Mouse (Mus musculus) heart, embryonic 10.5 days (tissue): Measurements from ENCODE around the gene Olfr1150-ps1. TPM values are rescaled to one million over a fixed set of nuclear protein-coding genes. Genes with fewer than 3 reads are reported as not detected.

Experiments
- DNase-seq: peaks from one replicate; pipeline ENCODE4 v3.0.0-alpha.2; 2017; ENCODE audit warnings: low spot score
- H3K27ac ChIP-seq: fragments of 300-500 bp; sonication (generic); 2 replicates; pipeline ENCODE4 v1.5.1; 2016; ENCODE audit warnings: mild to moderate bottlenecking
- H3K27me3 ChIP-seq: fragments of 300-500 bp; sonication (generic); 2 replicates; pipeline ENCODE4 v1.6.1; 2016; ENCODE audit warnings: mild to moderate bottlenecking; ENCODE audit not compliant: poor library complexity, insufficient read depth, severe bottlenecking
- H3K36me3 ChIP-seq: fragments of 300-500 bp; sonication (generic); 2 replicates; pipeline ENCODE4 v1.6.1; 2016; ENCODE audit warnings: mild to moderate bottlenecking, moderate library complexity
- H3K4me1 ChIP-seq: fragments of 300-500 bp; sonication (generic); 2 replicates; pipeline ENCODE4 v1.6.1; 2016; ENCODE audit warnings: mild to moderate bottlenecking
- H3K4me3 ChIP-seq: fragments of 300-500 bp; sonication (generic); 2 replicates; pipeline ENCODE4 v1.5.1; 2016; ENCODE audit warnings: mild to moderate bottlenecking, moderate library complexity
- H3K9me3 ChIP-seq: fragments of 300-500 bp; sonication (generic); 2 replicates; pipeline ENCODE4 v1.6.1; 2016; ENCODE audit warnings: mild to moderate bottlenecking, moderate library complexity
- WGBS: fragments of 180-500 bp; shearing (Covaris S2); methylation state at CpG from one replicate; pipeline ENCODE4 v1.1.7; 2016; 5-methylcytosine and 5-hydroxymethylcytosine counted together
- polyA plus RNA-seq: library from polyadenylated mRNA; unstranded; fragments of >200 nt; fragmentation: Nextera tagmentation; extraction: Ambion mirVana; gene quantifications from 2 replicates; pipeline ENCODE4 v1.2.1, GENCODE M21; 2016

Gene Olfr1150-ps1
- polyA plus RNA-seq: not detected in 2 replicates

GRCm38 (mm10) chr2:87843693-87844092 lies at the start of gene Olfr1150-ps1:
Gene Olfr1150-ps1, plus strand, starts transcription at chr2:87843993.
- Histone ChIP-seq H3K4me1 (no peaks in the 10 kb centered on the region), H3K36me3 (no peaks in the 10 kb centered on the region), H3K27ac (no peak within 1 kb of the TSS), H3K27me3 (no peaks in the 10 kb centered on the region), H3K4me3 (no peak within 1 kb of the TSS), H3K9me3 (no peaks in the 10 kb centered on the region)
- no peak for DNase-seq
- WGBS: 83% methylated on average over 1 of the region's 1 CpGs

- no peaks in the 10 kb centered on the region for H3K9me3 ChIP-seq
- no peak for DNase-seq
Observed at GRCm38 (mm10) chr2:87800292-87800691, 43.5 kb upstream of the Olfr1150-ps1 start, which contains the start of gene Olfr1143. Gene Olfr1143, plus strand, starts transcription at chr2:87800592.

GRCm38 (mm10) chr2:87809522-87809921 lies 34.3 kb upstream of the Olfr1150-ps1 start, which contains the start of gene Olfr1145:
Gene Olfr1145, plus strand, starts transcription at chr2:87809822.
- Histone ChIP-seq H3K27ac (no peak within 1 kb of the TSS), H3K36me3 (no peaks in the 10 kb centered on the region), H3K27me3 (no peaks in the 10 kb centered on the region), H3K4me3 (no peak within 1 kb of the TSS), H3K9me3 (no peaks in the 10 kb centered on the region), H3K4me1 (no peaks in the 10 kb centered on the region)
- no peak for DNase-seq
- WGBS: 79% methylated on average over 1 of the region's 1 CpGs

More at GRCm38 (mm10) chr2:87800292-87800691, 43.5 kb upstream of the Olfr1150-ps1 start, which contains the start of gene Olfr1143:
- Histone ChIP-seq H3K4me3 (no peak within 1 kb of the TSS), H3K27ac (no peak within 1 kb of the TSS), H3K36me3 (no peaks in the 10 kb centered on the region), H3K4me1 (no peaks in the 10 kb centered on the region), H3K27me3 (no peaks in the 10 kb centered on the region)

DNA sequence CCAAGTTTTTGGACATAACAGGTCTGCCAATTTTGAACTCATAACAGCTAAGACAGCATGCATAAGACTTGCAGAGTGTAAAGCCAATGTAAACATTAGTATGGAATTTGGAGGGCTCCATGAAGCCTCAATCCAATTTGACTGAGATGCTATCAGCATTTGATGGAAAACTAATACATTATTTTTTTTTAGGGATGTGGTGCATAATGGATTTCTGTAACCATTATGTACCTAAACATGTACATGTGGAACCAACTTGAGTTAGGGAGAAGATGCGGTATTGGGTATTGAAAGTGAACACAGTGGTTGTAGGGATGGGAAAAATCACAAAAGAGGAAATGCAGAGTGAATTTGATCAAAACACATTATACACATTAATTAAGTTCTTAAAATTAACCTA lies 13.6 kb upstream of the Olfr1150-ps1 start, which contains the start of gene Olfr1148:
TSS of gene Olfr1148 (plus strand) at position 301 of the 400 bp plus-strand sequence.
- Histone ChIP-seq H3K9me3 (no peaks in the 10 kb centered on the region), H3K27ac (no peak within 1 kb of the TSS), H3K4me1 (no peaks in the 10 kb centered on the region), H3K36me3 (no peaks in the 10 kb centered on the region), H3K4me3 (no peak within 1 kb of the TSS), H3K27me3 (no peaks in the 10 kb centered on the region)
- 78% methylated on average over 1 of the region's 1 CpGs for WGBS
- no peak for DNase-seq

GRCm38 (mm10) chr2:87855562-87855961 lies 11.8 kb downstream of the Olfr1150-ps1 start, which contains the start of gene Olfr1151:
Gene Olfr1151, plus strand, starts transcription at chr2:87855862.
- no peak within 1 kb of the TSS for H3K4me3 ChIP-seq
- WGBS: 78% methylated on average over 1 of the region's 1 CpGs
- no peaks in the 10 kb centered on the region for H3K36me3 ChIP-seq
- H3K27ac ChIP-seq: no peak within 1 kb of the TSS
- H3K9me3 ChIP-seq: no peaks in the 10 kb centered on the region
- DNase-seq: no peak
- no peaks in the 10 kb centered on the region for H3K27me3 ChIP-seq
- no peaks in the 10 kb centered on the region for H3K4me1 ChIP-seq

DNA sequence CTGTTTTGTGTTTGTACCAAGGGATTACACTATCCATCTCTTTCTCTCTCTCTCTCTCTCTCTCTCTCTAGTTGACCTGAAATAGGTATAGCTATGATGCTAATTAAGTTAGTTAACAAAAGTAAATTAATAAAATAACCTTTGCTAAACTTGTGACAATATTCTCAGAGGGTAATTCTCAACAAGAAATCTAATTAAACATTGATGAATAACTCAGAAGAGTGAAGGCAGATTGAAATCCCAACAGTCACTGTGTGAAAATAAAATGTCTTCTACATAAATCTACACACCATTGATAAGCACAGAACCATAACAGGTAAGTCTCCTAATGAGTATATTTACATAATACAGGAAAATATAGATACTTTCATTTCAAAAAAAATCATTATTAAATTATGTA lies 22.4 kb downstream of the Olfr1150-ps1 start, which contains the start of gene Olfr1152:
TSS of gene Olfr1152 (plus strand) at position 301 of the 400 bp plus-strand sequence.
- no peaks in the 10 kb centered on the region for H3K27me3 ChIP-seq
- no peaks in the 10 kb centered on the region for H3K36me3 ChIP-seq
- no peaks in the 10 kb centered on the region for H3K4me1 ChIP-seq
- DNase-seq: no peak
- no peak within 1 kb of the TSS for H3K4me3 ChIP-seq
- H3K9me3 ChIP-seq: no peaks in the 10 kb centered on the region
- H3K27ac ChIP-seq: no peak within 1 kb of the TSS

DNA sequence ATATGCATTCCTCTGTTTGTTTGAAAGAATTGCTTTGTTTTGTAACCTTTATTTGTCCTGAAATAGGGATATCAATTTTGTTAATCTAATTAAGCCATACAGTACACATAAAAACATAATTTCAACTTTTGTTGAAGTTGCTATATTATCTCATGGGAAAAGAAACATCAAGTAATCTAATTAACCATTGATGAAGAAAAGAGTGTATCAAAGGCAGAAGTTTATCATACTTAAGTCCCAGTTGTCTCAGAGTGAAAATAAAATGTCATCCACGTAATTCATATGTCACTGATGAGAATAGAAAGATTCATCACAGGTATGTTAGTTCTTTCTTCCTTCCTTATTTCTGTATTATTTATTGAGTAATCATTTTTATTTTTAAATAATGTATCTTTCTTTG lies 50.9 kb downstream of the Olfr1150-ps1 start, which contains the start of gene Olfr1153:
TSS of gene Olfr1153 (plus strand) at position 301 of the 400 bp plus-strand sequence.
- Histone ChIP-seq H3K4me3 (no peak within 1 kb of the TSS), H3K27ac (no peak within 1 kb of the TSS), H3K4me1 (no peaks in the 10 kb centered on the region), H3K9me3 (no peaks in the 10 kb centered on the region), H3K36me3 (no peaks in the 10 kb centered on the region), H3K27me3 (no peaks in the 10 kb centered on the region)
- WGBS: 72% methylated on average over 1 of the region's 1 CpGs
- DNase-seq: no peak

Other genes starting within 250 kb of the Olfr1150-ps1 start
- gene Olfr1130, start 237.8 kb upstream of the Olfr1150-ps1 start, polyA plus RNA-seq: not detected in 2 replicates
- not detected in 2 replicates for gene Olfr1131, start 216.9 kb upstream of the Olfr1150-ps1 start, polyA plus RNA-seq
- gene Olfr1132, start 206.5 kb upstream of the Olfr1150-ps1 start, polyA plus RNA-seq: not detected in 2 replicates
- gene Olfr1133, start 196.6 kb upstream of the Olfr1150-ps1 start, polyA plus RNA-seq: not detected in 2 replicates
- gene Olfr1134, start 185.5 kb upstream of the Olfr1150-ps1 start, polyA plus RNA-seq: not detected in 2 replicates
- not detected in 2 replicates for gene Olfr1135, start 170.3 kb upstream of the Olfr1150-ps1 start, polyA plus RNA-seq
- gene Olfr1136, start 150.0 kb upstream of the Olfr1150-ps1 start, polyA plus RNA-seq: not detected in 2 replicates
- gene Olfr1137, start 130.8 kb upstream of the Olfr1150-ps1 start, polyA plus RNA-seq: not detected in 2 replicates
- not detected in 2 replicates for gene Olfr1138, start 104.0 kb upstream of the Olfr1150-ps1 start, polyA plus RNA-seq
- not detected in 2 replicates for gene Olfr1140, start 100.2 kb upstream of the Olfr1150-ps1 start, polyA plus RNA-seq
- not detected in 2 replicates for gene Olfr1141, start 90.0 kb upstream of the Olfr1150-ps1 start, polyA plus RNA-seq
- gene Olfr152, start 64.5 kb upstream of the Olfr1150-ps1 start, polyA plus RNA-seq: not detected in 2 replicates
- not detected in 2 replicates for gene Olfr1143, start 43.4 kb upstream of the Olfr1150-ps1 start, polyA plus RNA-seq
- not detected in 2 replicates for gene Olfr1145, start 34.2 kb upstream of the Olfr1150-ps1 start, polyA plus RNA-seq
- gene Olfr1148, start 13.5 kb upstream of the Olfr1150-ps1 start, polyA plus RNA-seq: not detected in 2 replicates
- gene Olfr1151, start 11.9 kb downstream of the Olfr1150-ps1 start, polyA plus RNA-seq: not detected in 2 replicates
- gene Olfr1152, start 22.5 kb downstream of the Olfr1150-ps1 start, polyA plus RNA-seq: not detected in 2 replicates
- gene Olfr1153, start 51.0 kb downstream of the Olfr1150-ps1 start, polyA plus RNA-seq: not detected in 2 replicates
- gene Olfr1154, start 61.2 kb downstream of the Olfr1150-ps1 start, polyA plus RNA-seq: not detected in 2 replicates
- gene Olfr1155, start 101.1 kb downstream of the Olfr1150-ps1 start, polyA plus RNA-seq: not detected in 2 replicates
- not detected in 2 replicates for gene Olfr1156, start 109.1 kb downstream of the Olfr1150-ps1 start, polyA plus RNA-seq
- gene Olfr1157, start 124.3 kb downstream of the Olfr1150-ps1 start, polyA plus RNA-seq: not detected in 2 replicates
- not detected in 2 replicates for gene Olfr74, start 130.7 kb downstream of the Olfr1150-ps1 start, polyA plus RNA-seq
- gene Olfr1158, start 146.1 kb downstream of the Olfr1150-ps1 start, polyA plus RNA-seq: not detected in 2 replicates
- not detected in 2 replicates for gene Olfr1160, start 164.3 kb downstream of the Olfr1150-ps1 start, polyA plus RNA-seq
- not detected in 2 replicates for gene Olfr1161, start 178.8 kb downstream of the Olfr1150-ps1 start, polyA plus RNA-seq
- not detected in 2 replicates for gene Olfr73, start 193.7 kb downstream of the Olfr1150-ps1 start, polyA plus RNA-seq
- gene Olfr1162, start 207.1 kb downstream of the Olfr1150-ps1 start, polyA plus RNA-seq: not detected in 2 replicates
- gene Olfr1163, start 227.8 kb downstream of the Olfr1150-ps1 start, polyA plus RNA-seq: not detected in 2 replicates
- not detected in 2 replicates for gene Olfr1164, start 250.0 kb downstream of the Olfr1150-ps1 start, polyA plus RNA-seq